Comparison of ENCODE assay signal across 9 mouse cellular contexts in genomic region chr16:18582426-18583148, GRCm38 (mm10). TPM values are rescaled to one million over a fixed set of nuclear protein-coding genes. Genes with fewer than 3 reads are reported as not detected.
DNase-seq lines count a peak whose midpoint lies in the region; ATAC-seq lines count a peak whose summit lies in the region.
"Had no signal": no experiment of that assay in that cellular context is flagged by ENCODE, and none has a peak within 500 bp of the region (broad histone marks: within the 10 kb centered on the region; RNA-seq: fewer than 3 reads in every experiment).

No protein-coding gene starts in this region.

- H3K4me1 ChIP-seq in kidney, embryonic 15.5 days = peaks cover 32% of the 10 kb centered on the region
- H3K4me1 ChIP-seq in embryonic facial prominence, embryonic 11.5 days (ENCODE audit: control insufficient read depth, insufficient read depth, low read length) = peaks cover 17% of the 10 kb centered on the region
- peaks cover 32% of the 10 kb centered on the region for H3K4me1 ChIP-seq in intestine, embryonic 15.5 days (replicated peaks)
- H3K4me1 ChIP-seq in neural tube, embryonic 12.5 days = peaks cover 25% of the 10 kb centered on the region

- no peaks in the 10 kb centered on the region for H3K36me3 ChIP-seq in kidney, embryonic 15.5 days
- H3K36me3 ChIP-seq in embryonic facial prominence, embryonic 11.5 days (replicated peaks; ENCODE audit: control insufficient read depth, insufficient read depth, low read depth, low read length) = no peaks in the 10 kb centered on the region
- no peaks in the 10 kb centered on the region for H3K36me3 ChIP-seq in intestine, embryonic 15.5 days
- H3K36me3 ChIP-seq in neural tube, embryonic 12.5 days = no peaks in the 10 kb centered on the region

- no peaks in the 10 kb centered on the region for H3K9me3 ChIP-seq in kidney, embryonic 15.5 days (replicated peaks)
- no peaks in the 10 kb centered on the region for H3K9me3 ChIP-seq in embryonic facial prominence, embryonic 11.5 days (replicated peaks; ENCODE audit: control insufficient read depth, low read length)
- no peaks in the 10 kb centered on the region for H3K9me3 ChIP-seq in intestine, embryonic 15.5 days
- H3K9me3 ChIP-seq in neural tube, embryonic 12.5 days = no peaks in the 10 kb centered on the region

- H3K9ac ChIP-seq in kidney, embryonic 15.5 days = no peak overlapping the region
- H3K9ac ChIP-seq in embryonic facial prominence, embryonic 11.5 days (replicated peaks; ENCODE audit: low read length) = peak overlapping the region; percentile 52
- H3K9ac ChIP-seq in intestine, embryonic 15.5 days = no peak overlapping the region
- 0 out of 2 replicates have a peak overlapping the region, but pooled peaks have one; percentile 38 for H3K9ac ChIP-seq in neural tube, embryonic 12.5 days

- H3K27me3 ChIP-seq in kidney, embryonic 15.5 days = peaks cover 97% of the 10 kb centered on the region
- H3K27me3 ChIP-seq in embryonic facial prominence, embryonic 11.5 days (ENCODE audit: control insufficient read depth, insufficient read depth, low read length) = peaks cover 82% of the 10 kb centered on the region
- H3K27me3 ChIP-seq in intestine, embryonic 15.5 days (replicated peaks) = peaks cover 88% of the 10 kb centered on the region
- H3K27me3 ChIP-seq in neural tube, embryonic 12.5 days (replicated peaks) = peaks cover 96% of the 10 kb centered on the region

- peak overlapping the region; percentile 59 for H3K4me2 ChIP-seq in kidney, embryonic 15.5 days
- peak overlapping the region; percentile 56 for H3K4me2 ChIP-seq in embryonic facial prominence, embryonic 11.5 days (ENCODE audit: low read depth, low read length)
- H3K4me2 ChIP-seq in intestine, embryonic 15.5 days (replicated peaks) = peak overlapping the region; percentile 84
- H3K4me2 ChIP-seq in neural tube, embryonic 12.5 days (replicated peaks) = peak overlapping the region; percentile 59

- peak overlapping the region; percentile 41 for H3K4me3 ChIP-seq in kidney, embryonic 15.5 days (replicated peaks)
- H3K4me3 ChIP-seq in embryonic facial prominence, embryonic 11.5 days (ENCODE audit: low read depth, low read length) = peak overlapping the region; percentile 30
- peak overlapping the region; percentile 40 for H3K4me3 ChIP-seq in intestine, embryonic 15.5 days (replicated peaks)
- H3K4me3 ChIP-seq in neural tube, embryonic 12.5 days = peak overlapping the region; percentile 31

- ATAC-seq in kidney, embryonic 15.5 days (replicated peaks; ENCODE audit: low FRiP score) = no peak
- ATAC-seq in embryonic facial prominence, embryonic 11.5 days (replicated peaks; ENCODE audit: insufficient number of reproducible peaks, low FRiP score, low TSS enrichment, low read depth) = no peak
- 0 out of 2 replicates have a peak, but pooled peaks have one; percentile 10 for ATAC-seq in intestine, embryonic 15.5 days
- 0 out of 2 replicates have a peak, but pooled peaks have one; percentile 15 for ATAC-seq in neural tube, embryonic 12.5 days (ENCODE audit: low FRiP score, low read depth)

- DNase-seq in kidney, postnatal 25 days = no peak
- DNase-seq in embryonic facial prominence, embryonic 11.5 days (ENCODE audit: low spot score) = peak; percentile 38
- no peak for DNase-seq in urinary bladder, postnatal 10 days (ENCODE audit: low spot score)
- DNase-seq in spleen, postnatal 4 days (ENCODE audit: low spot score in 2 of 2) = no peak
- no peak for DNase-seq in left cerebral cortex, adult 11 months (ENCODE audit: low spot score)
- DNase-seq: cerebellum, adult 2 months had no signal

- 3% methylated on average over 56 of the region's 67 CpGs for WGBS in kidney, embryonic 15.5 days
- under 1% methylated on average over 61 of the region's 67 CpGs for WGBS in embryonic facial prominence, embryonic 11.5 days
- WGBS in intestine, embryonic 15.5 days = 2% methylated on average over 66 of the region's 67 CpGs
- WGBS in neural tube, embryonic 12.5 days = under 1% methylated on average over 67 of the region's 67 CpGs

- no peak overlapping the region for H3K27ac ChIP-seq in kidney, embryonic 15.5 days
- H3K27ac ChIP-seq in embryonic facial prominence, embryonic 11.5 days (replicated peaks; ENCODE audit: low read depth, low read length) = no peak overlapping the region
- H3K27ac ChIP-seq in intestine, embryonic 15.5 days = no peak overlapping the region
- no peak overlapping the region for H3K27ac ChIP-seq in neural tube, embryonic 12.5 days

RNA-seq across cellular contexts. Expression of gene Tbx1, which starts 7.9 kb away (rescaled TPM):
- polyA plus RNA-seq in kidney, embryonic 15.5 days (2015; fragmentation: Nextera tagmentation; extraction: Ambion mirVana) = 0.28 and 0.40 TPM in 2 replicates
- 6.3 and 6.8 TPM in 2 replicates for polyA plus RNA-seq in embryonic facial prominence, embryonic 11.5 days (2014; fragmentation: Nextera tagmentation; extraction: Ambion mirVana)
- polyA plus RNA-seq in intestine, embryonic 15.5 days (2015; fragmentation: Nextera tagmentation; extraction: Ambion mirVana) = 0.23 and 0.49 TPM in 2 replicates
- 5.5 and 7.2 TPM in 2 replicates for polyA plus RNA-seq in neural tube, embryonic 12.5 days (2016; fragmentation: Nextera tagmentation; extraction: Ambion mirVana)

RNA-seq across cellular contexts. Expression of gene Gp1bb, which starts 39.6 kb away (rescaled TPM):
- 0.93 and 1.6 TPM in 2 replicates for polyA plus RNA-seq in kidney, embryonic 15.5 days (2015; fragmentation: Nextera tagmentation; extraction: Ambion mirVana)
- polyA plus RNA-seq in embryonic facial prominence, embryonic 11.5 days (2014; fragmentation: Nextera tagmentation; extraction: Ambion mirVana) = 5.8 and 6.4 TPM in 2 replicates
- polyA plus RNA-seq in intestine, embryonic 15.5 days (2015; fragmentation: Nextera tagmentation; extraction: Ambion mirVana) = 2.2 and 2.5 TPM in 2 replicates
- polyA plus RNA-seq in neural tube, embryonic 12.5 days (2016; fragmentation: Nextera tagmentation; extraction: Ambion mirVana) = 12.0 and 12.7 TPM in 2 replicates

RNA-seq across cellular contexts. Expression of gene Gm49601, which starts 43.6 kb away (rescaled TPM):
- 1.5 and 4.3 TPM in 2 replicates for polyA plus RNA-seq in kidney, embryonic 15.5 days (2015; fragmentation: Nextera tagmentation; extraction: Ambion mirVana)
- 1.1 and 3.0 TPM in 2 replicates for polyA plus RNA-seq in embryonic facial prominence, embryonic 11.5 days (2014; fragmentation: Nextera tagmentation; extraction: Ambion mirVana)
- polyA plus RNA-seq in intestine, embryonic 15.5 days (2015; fragmentation: Nextera tagmentation; extraction: Ambion mirVana) = 3.5 and 4.3 TPM in 2 replicates
- 11.8 and 12.1 TPM in 2 replicates for polyA plus RNA-seq in neural tube, embryonic 12.5 days (2016; fragmentation: Nextera tagmentation; extraction: Ambion mirVana)

RNA-seq across cellular contexts. Expression of gene Sept5, which starts 47.2 kb away (rescaled TPM):
- polyA plus RNA-seq in kidney, embryonic 15.5 days (2015; fragmentation: Nextera tagmentation; extraction: Ambion mirVana) = 16.3 and 17.1 TPM in 2 replicates
- polyA plus RNA-seq in embryonic facial prominence, embryonic 11.5 days (2014; fragmentation: Nextera tagmentation; extraction: Ambion mirVana) = 33.7 and 39.9 TPM in 2 replicates
- polyA plus RNA-seq in intestine, embryonic 15.5 days (2015; fragmentation: Nextera tagmentation; extraction: Ambion mirVana) = 39.0 and 42.7 TPM in 2 replicates
- 117 and 125 TPM in 2 replicates for polyA plus RNA-seq in neural tube, embryonic 12.5 days (2016; fragmentation: Nextera tagmentation; extraction: Ambion mirVana)

Comparison
In these comparisons a context has a peak if more than half of its experiments do, and no peak if none do; other contexts are left out.
1. ATAC-seq: peak in intestine, embryonic 15.5 days (single experiment) and neural tube, embryonic 12.5 days (single experiment); none in kidney, embryonic 15.5 days (single experiment) and embryonic facial prominence, embryonic 11.5 days (single experiment).
2. H3K9ac ChIP-seq: peak in embryonic facial prominence, embryonic 11.5 days (single experiment) and neural tube, embryonic 12.5 days (single experiment); none in kidney, embryonic 15.5 days (single experiment) and intestine, embryonic 15.5 days (single experiment).
3. Peak in every context shown above with its lines, with median percentiles within 50 percentile points of each other: H3K4me2 ChIP-seq and H3K4me3 ChIP-seq.